Mouse (Mus musculus) neutrophil, adult 5-6 weeks (primary cell): ENCODE results near the gene Gpatch11. TPM values are rescaled to one million over a fixed set of nuclear protein-coding genes. Genes with fewer than 3 reads are reported as not detected.
A peak's percentile ranks its signal among the peaks of the same experiment; 100 is the strongest.
"Not testable (repeated sequence)": the region's sequence is repeated elsewhere in the genome, so short reads cannot be mapped to it uniquely, and the experiment has no call there.

Experiments used
- ATAC-seq: fragments of 151-379, 151-347 bp; 2 replicates; pipeline ENCODE4 v1.8.0; 2017; ENCODE audit warnings: mild to moderate bottlenecking, moderate TSS enrichment; ENCODE audit not compliant: insufficient number of reproducible peaks, poor library complexity, low FRiP score, severe bottlenecking; ENCODE audit errors: extremely low read depth
- total RNA-seq: library from RNA; stranded (forward); fragments of 200-1000 nt; gene quantifications from 2 replicates; pipeline ENCODE4 v1.2.3, GENCODE M21; 2017

The Gpatch11 gene
- total RNA-seq: 41.1 and 60.0 TPM in 2 replicates

GRCm38 (mm10) chr17:78834856-78835835, at the start of gene Gpatch11, which contains the start of gene Heatr5b:
Gene Gpatch11 (plus strand): TSS chr17:78835567.
Gene Heatr5b (minus strand): TSS chr17:78835364.
- ATAC-seq: peak; percentile 88

DNA sequence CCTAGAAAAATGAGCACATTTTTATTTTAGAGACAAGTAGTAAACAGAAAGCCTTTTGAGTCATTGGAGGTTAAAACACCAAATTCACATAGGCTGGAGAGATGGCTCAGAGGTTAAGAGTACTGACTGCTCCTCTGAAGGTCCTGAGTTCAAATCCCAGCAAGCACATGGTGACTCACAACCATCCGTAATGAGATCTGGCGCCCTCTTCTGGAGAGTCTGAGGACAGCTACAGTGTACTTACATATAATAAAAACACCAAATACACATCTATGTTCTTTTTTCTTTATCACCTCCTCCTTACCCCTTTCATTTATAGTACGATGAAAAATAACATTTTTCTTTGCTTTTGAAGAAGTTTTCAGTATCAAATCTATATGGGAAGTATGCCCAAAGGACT, 47.1 kb upstream of the Gpatch11 start:
- not testable (repeated sequence) for ATAC-seq

DNA sequence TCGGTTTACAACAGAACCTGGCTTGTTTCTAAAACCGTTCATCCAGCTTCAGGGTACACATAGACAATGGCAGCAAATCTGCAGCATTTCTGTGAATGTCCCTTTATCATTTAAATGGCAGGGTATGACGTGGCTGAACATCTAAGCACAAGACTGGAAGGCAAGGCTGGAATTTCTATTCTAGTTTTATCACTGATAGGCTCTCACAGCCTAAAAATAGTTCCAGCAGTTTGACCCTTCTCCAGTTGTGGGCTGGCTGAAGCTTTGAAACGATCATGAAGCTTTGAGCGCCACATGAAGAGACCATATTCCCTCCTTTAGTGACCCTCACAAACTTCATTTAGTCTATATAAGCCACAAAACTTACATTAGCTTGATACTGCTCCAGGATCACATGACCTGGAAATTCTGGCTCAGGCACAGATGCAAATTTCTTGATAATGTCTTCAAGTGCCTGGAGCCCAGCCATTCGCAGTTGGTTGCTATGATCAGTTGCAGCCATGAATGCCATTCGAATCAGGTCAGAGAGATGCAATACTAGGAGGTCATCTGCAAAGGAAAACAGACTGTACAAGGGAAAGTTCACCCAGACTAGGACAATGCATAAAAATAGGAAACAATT, 44.2 kb upstream of the Gpatch11 start:
- ATAC-seq: no peak

DNA sequence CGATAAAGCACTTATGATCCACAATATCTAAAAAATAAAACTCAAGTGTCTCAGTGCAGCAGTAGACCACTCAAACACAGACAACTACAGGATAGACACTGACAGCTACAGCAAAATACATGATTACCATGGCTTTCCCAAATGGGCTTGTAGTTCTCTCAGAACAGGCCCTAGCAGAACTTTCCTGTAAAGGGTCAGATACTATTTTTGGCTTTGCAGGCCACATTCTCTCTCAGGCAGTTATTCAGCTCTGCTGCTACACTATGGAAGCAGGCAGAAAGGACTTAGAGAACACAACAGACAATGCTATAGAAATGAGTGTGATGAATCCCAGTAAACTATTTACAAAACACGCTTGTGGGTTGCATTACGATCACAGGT, 43.7 kb upstream of the Gpatch11 start:
- no peak for ATAC-seq

DNA sequence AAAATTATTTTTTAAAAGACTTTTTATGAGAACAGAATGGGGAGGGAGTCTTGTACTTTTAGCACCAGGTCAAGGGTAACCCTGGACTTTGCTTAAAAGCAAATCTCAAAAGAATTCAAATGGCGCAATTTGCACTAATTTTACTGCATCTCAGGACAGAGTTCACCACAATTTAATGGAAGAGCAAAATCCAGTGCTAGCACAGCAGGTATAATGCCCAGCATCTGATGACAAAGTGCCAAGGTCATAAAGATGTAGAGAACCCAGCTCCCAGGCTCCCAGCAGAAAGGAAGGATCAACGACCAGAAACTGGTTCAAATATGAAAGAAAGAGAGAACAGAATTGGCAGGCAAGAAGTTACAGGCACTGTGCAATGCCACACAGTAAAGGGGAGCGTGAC, 43.2 kb upstream of the Gpatch11 start:
- ATAC-seq: no peak

DNA sequence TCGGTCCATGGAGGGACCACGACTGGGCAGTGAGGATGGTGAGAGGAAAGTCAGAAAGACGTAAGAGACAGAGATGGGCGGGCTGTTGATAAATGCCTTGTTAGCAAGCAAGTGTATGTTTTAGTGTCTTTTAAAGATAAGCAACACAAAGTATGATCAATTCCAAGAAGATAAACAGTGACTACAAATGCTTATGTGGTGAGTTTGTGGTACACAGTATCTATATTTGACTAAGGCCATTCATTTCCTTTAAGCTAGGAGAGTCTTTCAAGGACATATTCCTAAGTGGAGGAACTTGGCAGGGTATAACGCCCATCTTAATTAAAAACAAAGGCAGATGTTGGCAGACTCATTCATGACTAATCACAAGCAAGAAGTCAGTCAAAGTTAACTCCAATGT, 41.0 kb upstream of the Gpatch11 start:
- ATAC-seq: no peak

- ATAC-seq: no peak
These were observed 38.1 kb upstream of the Gpatch11 start for GRCm38 (mm10) chr17:78797222-78797621.

DNA sequence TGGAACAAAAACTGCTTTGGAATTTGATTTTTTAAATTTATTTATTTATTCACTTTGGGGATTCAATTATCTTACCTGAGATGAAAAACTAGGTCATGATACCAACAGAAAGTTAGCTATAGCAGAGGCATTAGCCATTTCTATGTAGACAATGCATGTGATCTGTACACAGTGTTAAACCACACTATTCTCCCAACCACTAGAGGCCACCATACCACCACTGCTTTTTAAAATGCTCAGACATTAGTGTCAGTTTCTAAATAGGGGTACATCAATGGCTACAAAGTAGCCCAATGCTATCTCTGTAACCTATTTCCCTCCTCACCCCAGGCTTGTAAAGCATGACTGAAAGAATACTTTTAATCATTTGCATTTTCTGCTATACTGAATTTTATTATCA, 26.3 kb upstream of the Gpatch11 start:
- ATAC-seq: peak; percentile 33; the same call in 1 of the 2 replicates

DNA sequence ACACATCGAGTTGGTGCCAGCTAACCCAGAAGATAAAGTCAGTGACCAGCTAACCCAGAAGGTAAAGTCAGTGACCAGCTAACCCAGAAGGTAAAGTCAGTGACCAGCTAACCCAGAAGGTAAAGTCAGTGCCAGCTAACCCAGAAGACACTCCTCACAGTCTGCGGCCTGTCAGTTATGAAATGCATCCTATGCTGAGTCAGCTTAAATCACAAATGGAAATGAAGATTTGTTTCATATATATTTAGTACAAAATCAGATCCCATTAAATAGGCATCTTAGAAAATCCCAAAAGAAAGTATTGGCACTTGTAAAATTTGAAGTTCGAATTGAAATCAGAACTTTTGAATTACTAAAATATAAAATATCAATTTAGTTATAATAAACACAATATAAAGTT, 25.8 kb upstream of the Gpatch11 start:
- ATAC-seq: no peak

DNA sequence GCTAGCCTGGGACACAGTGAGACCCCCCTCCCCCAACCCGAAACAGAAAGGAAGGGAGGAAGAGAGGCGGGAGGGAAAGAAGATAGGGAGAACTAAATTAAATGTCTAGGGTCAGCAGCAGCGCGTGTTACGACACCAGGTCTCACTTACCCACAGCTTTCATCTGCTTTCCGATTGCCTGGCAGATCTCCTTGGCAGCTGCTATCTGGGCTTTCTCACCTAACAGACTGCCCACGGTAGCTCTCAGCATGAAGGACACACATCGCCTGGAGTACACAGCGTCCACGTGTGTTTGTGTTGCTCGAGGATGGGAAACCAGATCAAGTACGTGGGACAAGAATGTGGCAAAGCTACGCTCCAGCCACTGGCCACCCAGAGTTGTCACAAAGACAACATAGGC, 11.0 kb upstream of the Gpatch11 start:
- ATAC-seq: no peak

GRCm38 (mm10) chr17:78836056-78836455, 689 bp downstream of the Gpatch11 start:
- ATAC-seq: no peak

DNA sequence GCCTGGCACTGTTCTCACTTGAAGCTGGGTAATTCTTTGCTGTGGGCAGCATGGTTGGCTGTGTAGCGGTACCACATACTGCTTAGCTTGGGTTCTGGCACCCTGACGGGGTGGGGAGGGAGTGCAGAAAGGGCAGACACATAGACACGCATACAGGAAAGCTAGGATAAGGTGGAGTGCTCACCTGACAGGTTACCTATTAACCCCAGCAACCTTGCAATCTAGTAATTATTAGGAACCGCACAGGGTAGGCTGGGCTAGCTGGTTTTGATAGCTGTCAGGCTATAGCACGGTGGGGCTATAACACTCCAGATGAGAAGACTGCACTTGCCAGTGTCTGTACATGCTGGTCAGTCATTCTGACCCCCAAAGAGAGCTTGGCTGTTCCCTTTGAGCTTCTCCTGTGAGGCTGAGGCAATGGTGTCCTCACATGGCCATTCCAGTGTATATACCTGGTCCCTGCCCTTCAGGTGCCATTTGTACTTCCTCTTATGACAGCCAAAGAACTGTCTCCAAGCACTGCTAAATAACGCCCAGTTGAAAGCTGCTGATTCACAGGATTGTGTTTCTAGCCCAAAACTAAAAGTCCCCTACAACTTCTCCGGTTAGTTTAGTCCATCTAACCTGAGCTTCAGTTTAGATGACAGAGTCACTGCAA, 7.0 kb downstream of the Gpatch11 start:
- ATAC-seq: no peak

GRCm38 (mm10) chr17:78856243-78856642, 20.9 kb downstream of the Gpatch11 start:
- ATAC-seq: no peak

DNA sequence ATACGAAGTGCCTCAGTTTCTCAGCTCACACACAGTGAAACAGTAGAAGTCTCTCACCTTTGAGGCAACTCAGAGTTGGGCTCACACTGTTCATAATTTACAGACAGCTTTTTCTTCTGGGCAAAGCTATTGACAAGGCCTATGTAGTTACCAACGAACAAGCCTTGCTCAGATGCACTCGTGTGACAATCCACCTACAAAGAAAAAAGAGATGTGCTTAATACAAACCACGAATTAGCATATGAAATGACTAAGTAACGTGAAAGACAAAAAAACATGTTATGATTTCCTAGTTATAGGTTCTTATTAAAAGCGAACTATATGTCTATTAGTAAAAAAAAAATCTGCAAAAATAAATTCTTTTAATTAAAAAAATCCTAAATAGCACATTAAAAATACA, 38.5 kb downstream of the Gpatch11 start:
- no peak for ATAC-seq

GRCm38 (mm10) chr17:78881878-78882304, 46.5 kb downstream of the Gpatch11 start:
- ATAC-seq: peak; percentile 33; the same call in 1 of the 2 replicates

GRCm38 (mm10) chr17:78882401-78883112, 47.2 kb downstream of the Gpatch11 start, which contains the start of gene Eif2ak2:
Gene Eif2ak2 (minus strand): TSS chr17:78882573.
- ATAC-seq: peak; percentile 69; the same call in 1 of the 2 replicates

DNA sequence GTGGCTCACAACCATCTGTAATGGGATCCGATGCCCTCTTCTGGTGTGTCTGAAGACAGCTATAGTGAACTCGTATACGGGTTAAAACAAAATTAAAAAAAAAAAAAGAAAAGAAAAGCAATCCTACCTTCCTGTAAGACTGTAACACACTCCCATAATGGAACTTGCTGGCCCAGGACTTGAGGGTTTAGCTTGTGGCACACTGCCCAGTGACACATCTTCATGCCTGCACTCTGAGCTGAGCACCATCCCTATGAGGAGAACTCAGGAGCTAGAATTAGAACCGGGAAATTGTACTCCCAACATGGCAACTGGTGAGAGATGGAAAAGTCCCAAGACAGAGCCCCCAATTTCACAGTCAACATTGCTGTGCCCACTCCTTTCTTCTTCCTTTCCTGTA, 47.9 kb downstream of the Gpatch11 start:
- no peak for ATAC-seq

GRCm38 (mm10) chr17:78885286-78886065, 50.1 kb downstream of the Gpatch11 start:
- ATAC-seq: no peak
